In genomic region chr11:61620254-61620670, GRCm38 (mm10) we compare ENCODE assay signal across 9 mouse cellular contexts. TPM values are rescaled to one million over a fixed set of nuclear protein-coding genes. Genes with fewer than 3 reads are reported as not detected.
DNase-seq lines count a peak whose midpoint lies in the region; ATAC-seq and TF ChIP-seq lines count a peak whose summit lies in the region.
"Had no signal": no experiment of that assay in that cellular context is flagged by ENCODE, and none has a peak within 500 bp of the region (broad histone marks: within the 10 kb centered on the region; RNA-seq: fewer than 3 reads in every experiment).

No protein-coding gene starts in this region.

- DNase-seq in ES-E14 (ENCODE audit: low read depth, low spot score), result peak; percentile 95
- peak; percentile 93 to 94 for DNase-seq in cerebellum, adult 18-20 months
- peak; percentile 50 to 89 for DNase-seq in frontal cortex, adult 2 months (ENCODE audit: extremely low spot score in 1 of 2, low spot score in 1 of 2)
- DNase-seq in hindbrain, embryonic 11.5 days (ENCODE audit: low spot score), result peak; percentile 85
- peak; percentile 84 for DNase-seq in layer of hippocampus, adult 9-11 months
- peak; percentile 33 for DNase-seq in retina, adult 2 months (ENCODE audit: low read depth, low spot score)
- peak; percentile 54 to 55 for DNase-seq in thymus, postnatal 36 days

- 1% methylated on average over 17 of the region's 17 CpGs for WGBS in hindbrain, embryonic 11.5 days
- WGBS in lung, embryonic 15.5 days, result under 1% methylated on average over 17 of the region's 17 CpGs

- H3K9me3 ChIP-seq in ES-E14 (ENCODE audit: control insufficient read depth, insufficient read depth, low read depth, low read length), result no peaks in the 10 kb centered on the region
- H3K9me3 ChIP-seq in hindbrain, embryonic 11.5 days (ENCODE audit: control insufficient read depth, low read length), result no peaks in the 10 kb centered on the region
- no peaks in the 10 kb centered on the region for H3K9me3 ChIP-seq in lung, embryonic 15.5 days

- H3K27ac ChIP-seq in ES-E14 (ENCODE audit: insufficient read depth, low read depth, low read length, poor library complexity, severe bottlenecking), result peak overlapping the region; percentile 61; the same call in 1 of the 2 replicates
- H3K27ac ChIP-seq in hindbrain, embryonic 11.5 days (ENCODE audit: low read depth, low read length), result no peak overlapping the region
- peak overlapping the region; percentile 64 for H3K27ac ChIP-seq in lung, embryonic 15.5 days

- peak overlapping the region; percentile 48 to 50 for H3K4me3 ChIP-seq in ES-E14 (ENCODE audit: insufficient read depth in 1 of 2, low read depth in 1 of 2, low read length in 2 of 2, poor library complexity in 1 of 2, severe bottlenecking in 1 of 2)
- H3K4me3 ChIP-seq in hindbrain, embryonic 11.5 days (ENCODE audit: low read depth, low read length), result peak overlapping the region; percentile 38
- peak overlapping the region; percentile 48 for H3K4me3 ChIP-seq in lung, embryonic 15.5 days

- H3K27me3 ChIP-seq in hindbrain, embryonic 11.5 days (ENCODE audit: control insufficient read depth, insufficient read depth, low read length), result no peaks in the 10 kb centered on the region
- no peaks in the 10 kb centered on the region for H3K27me3 ChIP-seq in lung, embryonic 15.5 days

- H3K4me1 ChIP-seq in ES-E14 (ENCODE audit: control insufficient read depth in 2 of 2, insufficient read depth in 2 of 2, low read length in 2 of 2, poor library complexity in 1 of 2), result peaks cover 0 to 13% of the 10 kb centered on the region in 2 experiments; a peak in 2 of 4 replicates
- no peaks in the 10 kb centered on the region; the same call in 1 of the 2 replicates for H3K4me1 ChIP-seq in hindbrain, embryonic 11.5 days (replicated peaks; ENCODE audit: control insufficient read depth, insufficient read depth, low read length)
- H3K4me1 ChIP-seq in lung, embryonic 15.5 days, result peaks cover 28% of the 10 kb centered on the region

- H3K4me2 ChIP-seq in hindbrain, embryonic 11.5 days (replicated peaks; ENCODE audit: low read depth, low read length), result peak overlapping the region; percentile 70
- peak overlapping the region; percentile 84 for H3K4me2 ChIP-seq in lung, embryonic 15.5 days

- no peaks in the 10 kb centered on the region for H3K36me3 ChIP-seq in ES-E14 (ENCODE audit: control insufficient read depth, insufficient read depth, low read length, poor library complexity, severe bottlenecking)
- H3K36me3 ChIP-seq in hindbrain, embryonic 11.5 days (ENCODE audit: control insufficient read depth, insufficient read depth, low read length), result no peaks in the 10 kb centered on the region
- H3K36me3 ChIP-seq in lung, embryonic 15.5 days, result no peaks in the 10 kb centered on the region

- H3K9ac ChIP-seq in ES-E14 (ENCODE audit: insufficient read depth, low read depth, low read length, poor library complexity, severe bottlenecking), result peak overlapping the region; percentile 39; the same call in 1 of the 2 replicates
- peak overlapping the region; percentile 40 for H3K9ac ChIP-seq in hindbrain, embryonic 11.5 days (ENCODE audit: low read depth, low read length)
- H3K9ac ChIP-seq in lung, embryonic 15.5 days, result peak overlapping the region; percentile 31

- peak; percentile 56 for ATAC-seq in hindbrain, embryonic 11.5 days (ENCODE audit: low FRiP score)
- ATAC-seq in lung, embryonic 15.5 days (ENCODE audit: borderline replicate concordance, extremely low read depth, low FRiP score, low TSS enrichment), result peak; percentile 67

- in situ Hi-C loops in ES-E14 (cut with MboI; ENCODE audit: low sequenced_read_pairs in 2 of 2, unreplicated experiment in 2 of 2), result loop anchor here in 1 of 2 experiments (10.0 kb wide), 1 partner anchor 95 kb away; no protein-coding TSS in a partner anchor

TF ChIP-seq in ES-E14, 5 proteins besides CTCF, POLR2A, EP300 and RAD21:
- TF ChIP-seq ZC3H11A (IDR thresholded peaks at IDR 0.05; ENCODE audit: borderline replicate concordance, low read depth, low read length), result 0 out of 2 replicates have a peak, but pooled peaks have one; percentile 32
- TF ChIP-seq ZNF384 (IDR thresholded peaks at IDR 0.05; ENCODE audit: low read depth, low read length), result no peak
TF ChIP-seq in ES-E14: peak in this region for 1.

RNA-seq across cellular contexts. Expression of gene Grap, which starts 32.8 kb away (rescaled TPM):
- 0.16 and 1.5 TPM in 2 replicates for total RNA-seq in ES-E14 (2012; rRNA removed)
- 6.6 and 7.2 TPM in 2 replicates for polyA plus RNA-seq in frontal cortex, adult 2 months (2012; rRNA removed)
- polyA plus RNA-seq in hindbrain, embryonic 11.5 days (2014; fragmentation: Nextera tagmentation; extraction: Ambion mirVana), result 5.3 and 6.8 TPM in 2 replicates
- 37.6 and 42.2 TPM in 2 replicates for polyA plus RNA-seq in lung, embryonic 15.5 days (2015; fragmentation: Nextera tagmentation; extraction: Ambion mirVana)

RNA-seq across cellular contexts. Expression of gene Epn2, which starts 40.8 kb away (rescaled TPM):
- total RNA-seq in ES-E14 (2012; rRNA removed), result 29.0 and 33.1 TPM in 2 replicates
- 90.5 and 98.3 TPM in 2 replicates for polyA plus RNA-seq in frontal cortex, adult 2 months (2012; rRNA removed)
- 28.8 and 34.2 TPM in 2 replicates for polyA plus RNA-seq in hindbrain, embryonic 11.5 days (2014; fragmentation: Nextera tagmentation; extraction: Ambion mirVana)
- polyA plus RNA-seq in lung, embryonic 15.5 days (2015; fragmentation: Nextera tagmentation; extraction: Ambion mirVana), result 25.2 and 26.1 TPM in 2 replicates
- total RNA-seq: hematopoietic stem cell, adult 5-6 weeks had no signal

Comparison
In these comparisons a context has a peak if more than half of its experiments do, and no peak if none do; other contexts are left out.
1. DNase-seq: peak in every context shown above with its lines; median percentile 95 in ES-E14; 94 in cerebellum, adult 18-20 months; 85 in hindbrain, embryonic 11.5 days; 84 in layer of hippocampus, adult 9-11 months; 70 in frontal cortex, adult 2 months; 54 in thymus, postnatal 36 days; 33 in retina, adult 2 months.